Mouse (Mus musculus) ES-E14 (cell line): ENCODE measurements around the gene Ppp1r36. TPM values are rescaled to one million over a fixed set of nuclear protein-coding genes. Genes with fewer than 3 reads are reported as not detected.
"Not testable (repeated sequence)": the region's sequence is repeated elsewhere in the genome, so short reads cannot be mapped to it uniquely, and the experiment has no call there.

ENCODE experiments used
- DNase-seq: peaks from one replicate; pipeline ENCODE4 v3.0.0-alpha.2; 2013; ENCODE audit warnings: low read depth, low spot score
- H3K27ac ChIP-seq: 2 replicates; pipeline ENCODE4 v1.5.1; 2012; ENCODE audit warnings: low read depth, mild to moderate bottlenecking, low read length, moderate library complexity, mixed read lengths; ENCODE audit not compliant: poor library complexity, insufficient read depth, severe bottlenecking
- H3K36me3 ChIP-seq: 2 replicates; pipeline ENCODE4 v1.6.1; 2012; ENCODE audit warnings: mild to moderate bottlenecking, low read length, moderate library complexity, mixed read lengths; ENCODE audit not compliant: control insufficient read depth, poor library complexity, insufficient read depth, severe bottlenecking
- H3K4me1 ChIP-seq, 2 experiments: fragments of 150-350 bp in 1 of 2; sonication (generic) in 1 of 2; 2 replicates each; pipeline ENCODE4 v1.6.1; 2012; ENCODE audit warnings: low read length in 2 of 2, mild to moderate bottlenecking in 1 of 2, mixed read lengths in 1 of 2; ENCODE audit not compliant: control insufficient read depth in 2 of 2, insufficient read depth in 2 of 2, poor library complexity in 1 of 2
- H3K4me3 ChIP-seq, 2 experiments: fragments of 150-350 bp in 1 of 2; sonication (generic) in 1 of 2; 2 replicates each; pipeline ENCODE4 v1.5.1; 2012; ENCODE audit warnings: low read length in 2 of 2, low read depth in 1 of 2, mild to moderate bottlenecking in 1 of 2, mixed read lengths in 1 of 2; ENCODE audit not compliant: insufficient read depth in 1 of 2, poor library complexity in 1 of 2, severe bottlenecking in 1 of 2
- H3K9ac ChIP-seq: 2 replicates; pipeline ENCODE4 v1.6.1; 2012; ENCODE audit warnings: low read depth, mild to moderate bottlenecking, low read length, mixed read lengths; ENCODE audit not compliant: poor library complexity, insufficient read depth, severe bottlenecking
- H3K9me3 ChIP-seq: fragments of 150-350 bp; sonication (generic); 2 replicates; pipeline ENCODE4 v1.6.1; 2012; ENCODE audit warnings: low read depth, mild to moderate bottlenecking, low read length; ENCODE audit not compliant: control insufficient read depth, insufficient read depth
- CHD2 ChIP-seq: IDR thresholded peaks from 2 replicates; pipeline ENCODE4 v1.6.1; 2014; ENCODE audit warnings: mild to moderate bottlenecking, low read depth, low read length, inconsistent platforms
- HCFC1 ChIP-seq: IDR thresholded peaks from 2 replicates; pipeline ENCODE4 v1.6.1; 2012; ENCODE audit warnings: low read length, inconsistent platforms, borderline replicate concordance; ENCODE audit not compliant: insufficient read depth
- MAFK ChIP-seq: IDR thresholded peaks from 2 replicates; pipeline ENCODE4 v1.6.1; 2014; ENCODE audit warnings: mild to moderate bottlenecking, low read depth, low read length, inconsistent platforms; ENCODE audit not compliant: insufficient read depth
- ZC3H11A ChIP-seq: IDR thresholded peaks from 2 replicates; pipeline ENCODE4 v1.6.1; 2012; ENCODE audit warnings: low read depth, mild to moderate bottlenecking, inconsistent platforms, low read length, borderline replicate concordance
- ZNF384 ChIP-seq: IDR thresholded peaks from 2 replicates; pipeline ENCODE4 v1.6.1; 2012; ENCODE audit warnings: low read depth, low read length, inconsistent platforms
- in situ Hi-C, 2 experiments: fragments of 600-800 bp; cut with MboI; formaldehyde crosslinking; loops; one replicate each; pipeline ENCODE4 v1.15.1; 2025; ENCODE audit warnings: low sequenced_read_pairs in 2 of 2, inconsistent platforms in 1 of 2; ENCODE audit not compliant: unreplicated experiment in 2 of 2
- total RNA-seq: library from RNA; depleted of rRNA; stranded (reverse); fragments of 300-350 nt; gene quantifications from 2 replicates; pipeline ENCODE4 v1.2.3, GENCODE M21; 2012

Ppp1r36 gene
- total RNA-seq, 1 experiment: 0.54 TPM

- DNase-seq: no peak
- Histone ChIP-seq H3K4me1 (peaks cover 0 to 4% of the 10 kb centered on the region in 2 experiments; a peak in 1 of 4 replicates), H3K9me3 (no peaks in the 10 kb centered on the region), H3K4me3 (no peak overlapping the region), H3K36me3 (peaks cover 19% of the 10 kb centered on the region), H3K27ac (no peak overlapping the region), H3K9ac (no peak overlapping the region)
- TF ChIP-seq CHD2: no peak
- TF ChIP-seq HCFC1: no peak
- no peak for TF ChIP-seq MAFK
- TF ChIP-seq ZNF384: no peak
- TF ChIP-seq ZC3H11A: no peak
- in situ Hi-C loops: no loop called here
Observed at GRCm38 (mm10) chr12:76446201-76446600, 28.9 kb downstream of the Ppp1r36 start.

GRCm38 (mm10) chr12:76448127-76448526, 30.8 kb downstream of the Ppp1r36 start:
- no peaks in the 10 kb centered on the region for H3K9me3 ChIP-seq
- in situ Hi-C loops: no loop called here
- no peak for DNase-seq
- no peak for TF ChIP-seq MAFK
- TF ChIP-seq CHD2: no peak
- no peak for TF ChIP-seq ZC3H11A
- no peak for TF ChIP-seq HCFC1
- no peak for TF ChIP-seq ZNF384
- peaks cover 22% of the 10 kb centered on the region for H3K36me3 ChIP-seq
- H3K4me3 ChIP-seq: no peak overlapping the region
- H3K4me1 ChIP-seq: peaks cover 0 to 4% of the 10 kb centered on the region in 2 experiments; a peak in 1 of 4 replicates
- no peak overlapping the region for H3K27ac ChIP-seq
- H3K9ac ChIP-seq: no peak overlapping the region

GRCm38 (mm10) chr12:76452203-76452602, 34.9 kb downstream of the Ppp1r36 start:
- no peaks in the 10 kb centered on the region for H3K9me3 ChIP-seq
- no peak overlapping the region for H3K9ac ChIP-seq
- no peak for DNase-seq
- in situ Hi-C loops: no loop called here
- no peak overlapping the region for H3K4me3 ChIP-seq
- no peak overlapping the region for H3K27ac ChIP-seq
- peaks cover 24% of the 10 kb centered on the region for H3K36me3 ChIP-seq
- no peaks in the 10 kb centered on the region for H3K4me1 ChIP-seq
- TF ChIP-seq ZNF384: no peak
- no peak for TF ChIP-seq MAFK
- TF ChIP-seq ZC3H11A: no peak
- no peak for TF ChIP-seq CHD2
- TF ChIP-seq HCFC1: no peak

GRCm38 (mm10) chr12:76458445-76458844, 41.1 kb downstream of the Ppp1r36 start:
- not testable (repeated sequence) for H3K9ac ChIP-seq

GRCm38 (mm10) chr12:76459032-76459431, 41.7 kb downstream of the Ppp1r36 start:
- Histone ChIP-seq H3K9me3 (no peaks in the 10 kb centered on the region), H3K36me3 (peaks cover 2% of the 10 kb centered on the region; the same call in 1 of the 2 replicates), H3K4me1 (peaks cover 3 to 11% of the 10 kb centered on the region in 2 experiments; a peak in 2 of 4 replicates), H3K4me3 (no peak overlapping the region), H3K9ac (no peak overlapping the region), H3K27ac (peak overlapping the region; percentile 32; the same call in 1 of the 2 replicates)
- DNase-seq: no peak
- in situ Hi-C loops: no loop called here
- TF ChIP-seq HCFC1 (no peak), ZC3H11A (no peak), CHD2 (no peak), MAFK (no peak), ZNF384 (no peak)

More at GRCm38 (mm10) chr12:76458445-76458844, 41.1 kb downstream of the Ppp1r36 start:
- peaks cover 3 to 11% of the 10 kb centered on the region in 2 experiments; a peak in 2 of 4 replicates for H3K4me1 ChIP-seq
- DNase-seq, H3K9me3 ChIP-seq, H3K4me3 ChIP-seq, H3K36me3 ChIP-seq, in situ Hi-C loops, H3K27ac ChIP-seq: not testable (repeated sequence)
- peak; percentile 93 for TF ChIP-seq ZNF384
- TF ChIP-seq MAFK: 0 out of 2 replicates have a peak, but pooled peaks have one; percentile 40
